Mouse (Mus musculus) spleen, adult 2 months (tissue): ENCODE measurements at regions not wholly inside any gene's neighbourhood (a gene's known extent, or its start where the extent isn't known, plus 50 kb on each side); places are given as distances from the start of the nearest gene placed in this dataset.

Experiments
- CTCF ChIP-seq: fragments of 200-500 bp; IDR thresholded peaks from 2 replicates; pipeline ENCODE4 v1.5.1; 2011; ENCODE audit warnings: mild to moderate bottlenecking, inconsistent platforms; ENCODE audit not compliant: insufficient read depth, insufficient read length, insufficient replicate concordance; ENCODE audit errors: extremely low read depth
- POLR2A ChIP-seq: fragments of 200-500 bp; IDR thresholded peaks from 2 replicates; pipeline ENCODE4 v1.6.1; 2011; ENCODE audit warnings: low read depth, low read length, inconsistent platforms

DNA sequence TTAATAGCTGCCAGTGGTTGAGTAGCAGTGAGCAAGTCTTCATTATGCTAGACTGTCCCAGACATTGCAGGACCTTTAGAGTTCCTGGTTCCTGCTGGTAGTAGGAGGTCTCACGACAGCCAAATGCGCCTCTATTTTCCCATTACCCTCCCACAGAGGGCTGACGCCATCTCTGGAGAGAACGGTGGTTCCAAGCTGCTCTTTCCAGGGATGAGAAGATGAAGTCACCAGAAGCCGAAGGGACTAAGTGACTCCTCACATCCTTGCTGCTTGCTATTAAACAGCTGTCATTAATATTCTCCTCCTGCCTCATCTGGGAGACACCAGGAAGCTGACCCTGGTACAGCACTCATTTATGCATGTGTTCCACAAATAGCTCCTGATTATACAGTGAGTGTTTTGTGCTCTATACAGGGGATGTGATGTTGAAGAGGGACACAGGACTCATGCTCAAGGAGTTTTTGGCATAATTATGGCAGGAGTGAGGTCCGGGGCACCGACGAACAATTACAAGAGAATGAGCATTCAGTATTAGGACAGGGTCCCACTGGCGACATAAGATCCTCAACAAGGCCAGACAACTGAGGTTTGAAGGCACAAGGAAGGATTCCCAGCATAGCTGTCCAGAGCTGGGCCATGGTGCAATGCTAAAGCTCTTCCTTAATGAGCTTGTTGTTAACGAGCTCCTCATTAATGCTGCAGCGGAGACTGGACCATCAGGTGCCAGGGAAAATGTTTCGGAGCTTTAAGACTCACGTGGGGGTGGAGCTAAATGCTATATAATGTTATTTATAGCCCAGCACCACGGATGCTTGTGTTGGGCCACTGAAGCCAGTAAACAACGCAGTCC lies 145.6 kb downstream of the Kit start:
- no peak for TF ChIP-seq CTCF
- no peak for TF ChIP-seq POLR2A
